Mouse (Mus musculus): ENCODE results near the gene Rbfox1.

Gene Rbfox1

DNA sequence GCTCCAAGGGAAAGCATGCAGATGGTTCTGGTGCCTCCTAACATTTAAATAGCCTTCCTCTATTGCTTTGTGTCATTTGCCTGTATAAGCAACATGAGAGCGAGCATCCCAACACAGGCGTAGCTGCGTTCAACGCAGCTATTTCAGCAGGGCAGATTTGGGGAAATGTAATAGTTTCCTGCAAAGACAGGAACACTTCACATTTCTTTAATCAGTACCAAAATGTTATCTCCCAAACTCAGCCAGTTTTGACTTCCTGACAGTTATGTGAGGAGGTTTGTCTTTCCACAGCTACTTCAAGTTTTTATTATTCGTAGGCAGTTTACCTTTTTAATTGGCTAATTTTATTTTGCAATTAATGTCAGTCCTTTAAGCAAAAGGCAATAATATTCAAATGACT is 1149.1 kb downstream of the Rbfox1 start:
- no peak for DNase-seq (ENCODE audit: low spot score in 2 of 2)

DNA sequence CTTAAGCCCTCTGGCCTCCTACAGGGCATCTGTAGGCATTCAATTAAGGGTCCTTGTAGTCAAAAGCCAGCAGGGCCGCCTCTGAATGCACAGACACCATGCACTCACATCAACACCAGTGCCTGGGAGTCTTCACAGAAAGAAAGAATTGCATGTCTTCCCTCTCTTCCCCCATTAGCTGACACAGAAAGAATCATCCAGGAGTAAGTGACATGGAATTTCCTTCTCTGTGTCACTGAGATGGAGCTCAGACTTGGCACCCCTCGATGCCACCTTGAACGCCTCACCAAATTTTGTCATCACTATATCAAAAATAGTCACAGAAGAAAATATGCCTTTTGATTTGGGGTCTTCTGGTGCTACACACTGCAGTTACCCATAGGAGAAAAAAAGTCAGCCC is 1151.4 kb downstream of the Rbfox1 start:
- DNase-seq (ENCODE audit: low spot score in 2 of 2) = no peak

DNA sequence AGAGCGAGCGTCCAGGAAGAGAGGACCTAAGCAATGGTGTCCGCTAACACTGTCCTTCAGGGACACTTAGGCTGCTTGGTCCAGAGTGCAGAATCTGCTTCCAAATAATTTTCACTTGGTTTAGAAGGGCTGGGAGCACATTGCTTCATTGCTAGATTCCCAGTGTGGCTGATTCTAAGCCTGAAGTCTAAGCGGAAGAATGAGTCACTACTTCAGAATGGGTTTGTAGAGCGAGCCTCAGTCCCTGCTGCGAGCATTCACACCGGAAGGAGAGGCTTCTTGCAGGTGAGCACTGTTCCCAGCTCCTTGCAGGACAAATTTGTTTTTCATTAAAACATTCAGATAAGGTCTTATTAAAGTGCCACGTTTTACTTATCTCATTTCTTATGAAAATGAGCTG is 1151.8 kb downstream of the Rbfox1 start:
- no peak for DNase-seq (ENCODE audit: low spot score in 2 of 2)

DNA sequence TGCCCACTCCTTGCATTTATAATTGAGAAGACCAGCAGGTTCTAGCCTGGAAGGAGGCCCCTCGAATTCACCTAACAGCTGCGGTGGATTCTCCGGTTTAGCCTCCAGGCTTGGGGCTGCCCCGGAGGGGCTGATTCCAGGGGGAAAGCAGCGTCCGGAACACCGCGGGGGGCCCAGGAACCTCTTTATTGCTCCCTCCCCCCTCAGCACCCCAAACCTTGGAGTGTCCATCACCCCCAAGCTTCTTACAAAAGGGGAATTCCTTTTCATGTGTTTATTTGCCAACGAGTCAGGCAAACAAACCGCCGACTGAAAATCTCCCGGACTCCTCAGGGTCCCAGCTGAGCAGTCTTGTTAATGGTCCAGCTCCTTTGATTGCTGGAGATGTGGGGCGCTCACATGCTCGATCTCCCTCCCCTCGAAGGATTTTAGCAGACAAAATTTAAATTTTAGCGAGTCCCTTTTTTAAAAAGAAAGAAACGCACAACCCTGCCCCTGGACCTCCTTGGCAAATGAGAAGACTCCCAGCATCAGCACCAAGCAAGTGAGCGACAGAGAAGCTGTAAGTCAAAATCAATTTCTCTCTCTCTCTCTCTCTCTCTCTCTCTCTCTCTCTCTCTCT is 1153.6 kb downstream of the Rbfox1 start:
- no peak for DNase-seq (ENCODE audit: low spot score in 2 of 2)

DNA sequence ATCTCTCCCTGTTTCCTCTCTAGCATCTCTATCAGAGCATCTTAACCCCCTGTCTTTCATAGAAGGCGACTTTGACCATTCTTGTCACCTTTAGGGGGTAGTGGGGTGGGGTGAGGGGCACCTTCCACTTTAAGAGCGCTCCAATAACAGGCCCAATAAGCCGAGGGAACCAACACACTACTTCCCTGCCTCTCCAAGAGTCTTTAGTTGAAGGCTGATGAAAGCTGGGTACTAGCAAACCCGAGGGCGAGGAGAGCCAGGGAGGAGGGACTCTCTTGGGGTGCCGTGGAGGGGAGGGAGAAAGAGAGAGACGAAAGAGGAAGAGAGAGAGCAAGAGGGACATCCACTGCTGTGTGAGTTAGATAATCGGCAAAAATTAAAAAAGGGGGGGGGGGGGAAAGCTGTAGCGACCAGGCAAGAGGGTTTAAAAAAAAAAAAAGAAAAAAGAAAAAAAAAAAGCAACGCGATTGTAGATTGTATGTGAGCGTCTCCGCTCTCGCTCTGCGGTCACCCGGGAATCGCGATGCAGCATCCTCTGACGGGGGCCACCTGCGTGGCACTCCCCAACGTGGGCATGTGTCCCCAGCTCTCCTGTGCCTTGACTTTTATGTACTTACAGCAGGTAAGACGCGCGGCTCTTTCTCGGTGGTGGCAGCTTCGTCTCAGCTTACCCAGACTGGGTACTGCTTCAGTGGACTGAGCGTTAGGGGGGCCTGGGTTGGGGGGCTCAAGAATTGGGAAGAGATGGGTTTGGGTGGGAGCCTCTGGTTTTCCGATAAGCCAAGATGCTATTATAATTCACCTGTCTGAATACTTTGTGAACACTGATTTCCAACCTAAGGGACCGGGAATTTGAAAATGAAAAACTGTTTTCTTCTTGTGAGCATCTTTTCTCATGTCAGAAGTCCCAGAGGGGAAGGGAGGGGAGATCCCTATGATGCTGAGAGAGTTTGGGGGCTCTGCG is 1154.5 kb downstream of the Rbfox1 start:
- no peak for DNase-seq (ENCODE audit: low spot score in 2 of 2)

DNA sequence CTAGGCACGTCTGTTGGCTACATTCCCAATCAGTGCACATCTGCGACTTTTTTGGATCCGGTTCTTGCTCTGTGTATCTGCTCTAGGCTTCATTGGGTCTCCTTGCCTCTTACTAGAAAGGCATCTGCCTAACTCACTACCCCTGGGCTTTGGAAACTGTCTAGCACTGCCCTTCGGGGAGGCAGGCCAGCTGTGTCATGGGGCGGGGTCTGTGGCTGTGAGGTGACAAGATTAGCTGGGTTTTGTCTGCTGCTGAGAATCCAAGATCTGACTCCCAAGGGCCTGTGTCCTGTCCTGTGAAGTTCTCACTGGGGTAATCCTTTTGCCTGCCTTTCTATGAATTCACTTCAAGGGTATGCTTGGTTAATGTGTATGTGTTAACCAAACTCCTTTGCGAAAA is 1155.5 kb downstream of the Rbfox1 start:
- no peak for DNase-seq (ENCODE audit: low spot score in 2 of 2)

DNA sequence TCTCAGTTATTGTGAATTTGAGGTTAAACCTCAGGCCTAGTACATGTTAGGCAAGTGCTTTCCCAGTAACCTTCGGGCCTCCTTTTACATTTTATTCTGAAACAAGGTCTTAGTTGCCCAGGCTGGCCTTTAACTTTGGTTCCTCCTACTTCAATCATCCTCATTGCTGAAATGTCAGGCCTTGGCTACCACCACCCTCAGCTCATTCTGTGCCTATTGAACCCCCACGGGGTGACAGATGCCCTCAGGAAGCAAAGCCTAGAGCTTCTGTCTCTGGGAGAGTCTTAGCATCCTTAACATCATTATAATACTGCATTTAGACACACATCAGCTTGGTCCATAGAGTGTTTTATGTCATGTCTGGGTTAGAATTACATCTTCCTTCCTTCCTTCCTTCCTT is 1162.3 kb downstream of the Rbfox1 start:
- DNase-seq (ENCODE audit: low spot score in 2 of 2) = no peak

DNA sequence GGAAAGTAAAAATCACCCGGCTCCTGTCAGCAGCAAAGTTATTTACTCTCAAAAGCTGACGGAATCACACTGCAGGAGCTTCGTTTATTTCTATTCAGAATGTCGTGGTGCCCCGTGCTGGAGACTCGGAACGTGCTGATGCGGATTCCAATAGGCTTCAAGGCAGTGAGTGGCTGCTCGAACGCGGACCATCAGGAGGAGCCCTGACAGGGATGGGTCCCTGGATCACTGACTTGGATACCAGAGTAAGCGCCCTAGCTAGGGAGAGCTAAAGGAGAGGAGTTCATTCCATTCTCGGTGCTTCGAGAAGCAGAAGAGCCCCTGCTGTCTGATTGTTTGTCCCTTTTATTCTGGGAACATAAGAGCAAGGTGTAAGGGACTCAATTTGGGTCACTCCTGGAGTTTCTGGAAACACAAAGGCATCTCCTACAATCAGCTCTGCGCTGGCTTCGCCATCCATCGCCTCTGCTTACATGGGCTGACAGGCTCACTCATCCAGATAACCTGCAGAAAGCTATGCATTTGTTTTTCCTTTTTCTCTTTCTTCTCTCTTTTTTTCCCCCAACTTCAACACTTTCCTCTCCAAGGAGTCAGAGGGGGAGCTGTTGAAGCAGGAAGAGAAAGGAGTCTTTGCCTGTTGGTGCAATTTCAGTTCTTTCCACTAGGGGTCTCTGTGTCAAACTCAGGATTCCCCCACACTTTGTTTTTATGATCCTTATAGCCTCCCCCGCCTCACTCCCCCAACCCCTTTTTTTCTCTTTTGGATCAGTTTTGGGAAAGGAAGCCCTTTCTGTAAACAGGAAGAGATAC is 1164.2 kb downstream of the Rbfox1 start:
- no peak for DNase-seq (ENCODE audit: low spot score in 2 of 2)

DNA sequence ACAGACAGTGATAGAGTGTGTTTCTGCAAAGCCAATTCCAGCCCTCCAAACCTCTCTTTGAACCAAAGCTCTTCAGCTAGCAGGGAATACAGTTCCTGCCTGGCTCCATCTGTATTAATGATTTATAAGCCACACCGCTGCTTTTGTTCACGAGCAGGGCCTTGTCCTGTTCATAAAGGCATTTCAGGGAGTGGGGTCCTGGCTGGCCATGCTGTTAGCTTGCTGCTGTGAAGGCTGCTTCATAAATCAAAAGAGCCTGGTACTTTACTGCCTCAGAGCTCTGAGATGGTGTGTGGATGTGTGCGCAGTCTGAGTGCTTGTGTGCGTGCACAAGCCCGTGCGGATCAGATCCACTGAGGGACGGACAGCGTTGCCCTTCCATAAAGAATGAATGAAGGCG is 1165.8 kb downstream of the Rbfox1 start:
- DNase-seq (ENCODE audit: low spot score in 2 of 2) = no peak

DNA sequence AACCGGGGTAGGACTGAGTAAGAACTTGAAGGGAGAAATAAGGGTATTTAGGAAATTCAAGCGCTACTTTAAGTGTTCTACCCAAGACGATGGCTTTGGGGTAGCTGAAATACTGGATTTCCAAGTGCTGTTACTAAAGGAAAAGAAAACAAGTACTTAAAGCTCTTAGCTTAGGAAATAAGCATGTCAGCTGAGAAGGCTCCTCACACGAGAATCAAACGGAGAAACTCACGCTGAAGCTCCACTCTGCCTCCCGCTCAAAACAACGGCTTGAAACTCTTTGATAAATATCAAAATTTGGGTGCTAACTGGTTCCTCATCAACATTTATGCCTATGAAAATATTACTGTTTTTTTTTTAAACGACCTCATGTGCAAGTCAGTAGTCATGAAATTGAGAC is 1166.8 kb downstream of the Rbfox1 start:
- no peak for DNase-seq (ENCODE audit: low spot score in 2 of 2)

DNA sequence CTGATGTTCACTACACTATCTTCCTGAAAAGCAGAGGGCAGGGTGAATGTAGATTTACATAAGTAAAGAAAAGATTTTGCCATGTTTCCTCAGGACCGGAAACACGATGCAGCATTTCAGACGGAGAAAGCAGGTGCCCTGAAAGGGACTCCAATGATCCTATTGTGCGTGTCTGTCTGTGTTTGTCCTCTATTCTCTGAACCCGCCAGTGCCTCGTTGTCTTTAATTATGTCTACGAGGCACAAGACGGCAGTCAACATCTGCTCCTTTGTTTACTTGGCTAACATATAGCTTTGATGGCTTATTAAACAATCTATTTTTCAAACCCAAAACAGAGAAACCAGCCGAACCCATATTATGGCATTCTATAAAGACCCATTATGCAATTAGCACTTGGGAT is 1167.3 kb downstream of the Rbfox1 start:
- DNase-seq (ENCODE audit: low spot score in 2 of 2) = no peak

DNA sequence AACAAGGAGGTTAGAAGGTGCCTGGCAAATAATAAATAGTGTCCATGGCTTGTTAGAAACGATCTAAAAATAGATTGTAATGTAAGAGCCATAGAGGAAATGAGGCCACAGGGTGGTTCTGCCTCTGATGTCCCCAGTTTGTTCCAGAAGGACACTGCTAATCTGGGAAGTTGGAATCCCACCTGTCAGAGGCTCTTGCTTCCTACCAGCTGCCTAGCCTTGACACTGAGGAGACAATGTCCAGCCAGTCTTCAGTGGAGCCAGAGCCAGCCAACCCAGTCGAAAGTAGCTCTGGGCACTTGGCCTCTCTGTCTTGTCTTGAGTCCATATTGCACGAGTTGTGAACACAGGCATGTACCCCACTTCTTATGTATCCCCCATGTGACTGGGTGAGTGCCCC is 1172.6 kb downstream of the Rbfox1 start:
- no peak for DNase-seq (ENCODE audit: low spot score in 2 of 2)

DNA sequence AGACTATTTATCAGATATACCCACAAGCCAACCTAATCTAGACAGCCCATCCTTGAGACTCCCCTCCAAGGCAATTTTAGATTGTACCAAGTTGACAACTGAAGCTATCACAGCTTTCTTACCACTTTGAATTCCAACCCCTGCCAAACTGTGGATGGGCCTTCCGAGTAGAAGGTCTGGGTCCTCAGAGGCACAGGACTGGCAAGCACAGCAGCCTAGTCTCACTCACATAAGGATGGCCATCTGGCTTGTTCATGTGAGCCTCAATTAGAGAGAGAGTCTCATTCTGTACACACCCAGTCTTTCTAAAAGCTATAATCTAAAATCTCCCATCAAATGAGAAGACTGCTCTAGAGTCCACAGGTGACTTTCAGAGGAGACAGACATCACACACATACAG is 1173.4 kb downstream of the Rbfox1 start:
- DNase-seq (ENCODE audit: low spot score in 2 of 2) = no peak

DNA sequence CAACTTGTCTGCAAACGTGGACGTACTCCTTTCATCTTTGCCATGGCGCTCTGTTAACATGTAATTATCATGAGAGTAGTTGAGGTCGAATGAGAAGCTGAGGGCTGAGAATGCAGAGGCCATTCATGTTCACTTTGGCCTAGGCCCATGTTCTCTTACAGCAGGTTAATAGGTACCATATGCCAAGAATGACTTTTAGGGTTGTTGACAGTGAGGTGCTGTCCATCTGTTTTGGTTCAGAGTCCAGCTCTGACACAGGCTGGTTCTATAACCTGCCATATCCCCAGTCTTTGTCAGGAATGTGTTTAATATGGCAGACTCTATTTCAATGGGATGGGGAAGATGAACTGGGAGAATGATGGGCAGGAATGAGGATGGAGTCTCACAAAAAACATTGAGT is 1174.4 kb downstream of the Rbfox1 start:
- DNase-seq (ENCODE audit: low spot score in 2 of 2) = no peak

DNA sequence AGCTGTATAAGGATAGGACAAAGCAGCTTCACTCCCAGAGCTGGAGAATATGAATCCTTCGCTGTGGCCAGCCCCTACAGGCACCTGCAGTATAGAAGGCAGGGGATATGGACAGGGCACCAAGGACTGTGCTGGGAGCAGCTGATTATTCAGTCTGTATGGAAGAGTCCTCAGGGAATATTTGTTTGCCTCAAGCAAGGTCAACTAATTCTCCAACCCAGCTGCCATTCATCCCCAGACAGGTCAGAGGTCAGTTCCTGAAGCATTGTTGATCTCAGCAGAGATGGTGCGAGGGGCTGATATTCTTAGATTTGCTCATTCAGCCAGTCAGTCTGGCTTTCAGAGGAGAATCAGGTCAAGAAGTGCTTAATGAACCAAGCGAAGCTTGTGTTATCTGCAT is 1175.7 kb downstream of the Rbfox1 start:
- no peak for DNase-seq (ENCODE audit: low spot score in 2 of 2)

DNA sequence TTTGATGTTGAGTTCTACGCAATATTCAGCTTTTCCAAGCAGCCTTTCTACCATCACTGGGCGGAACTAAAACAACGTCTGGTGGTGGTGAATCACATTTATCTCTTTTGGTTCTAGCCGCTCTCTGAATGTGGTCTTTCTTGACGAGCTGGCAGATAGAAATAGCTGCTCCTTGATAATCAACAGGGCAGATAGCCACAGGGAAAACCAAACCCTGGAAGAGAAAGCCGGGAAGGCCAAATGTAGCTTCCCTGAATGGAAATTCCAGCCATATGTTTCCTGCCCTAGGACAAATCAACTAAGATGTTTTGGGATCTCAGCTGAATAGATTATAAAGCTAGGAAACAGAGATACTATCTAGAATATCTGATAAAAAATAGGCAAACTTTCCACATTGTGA is 1177.4 kb downstream of the Rbfox1 start:
- no peak for DNase-seq (ENCODE audit: low spot score in 2 of 2)

DNA sequence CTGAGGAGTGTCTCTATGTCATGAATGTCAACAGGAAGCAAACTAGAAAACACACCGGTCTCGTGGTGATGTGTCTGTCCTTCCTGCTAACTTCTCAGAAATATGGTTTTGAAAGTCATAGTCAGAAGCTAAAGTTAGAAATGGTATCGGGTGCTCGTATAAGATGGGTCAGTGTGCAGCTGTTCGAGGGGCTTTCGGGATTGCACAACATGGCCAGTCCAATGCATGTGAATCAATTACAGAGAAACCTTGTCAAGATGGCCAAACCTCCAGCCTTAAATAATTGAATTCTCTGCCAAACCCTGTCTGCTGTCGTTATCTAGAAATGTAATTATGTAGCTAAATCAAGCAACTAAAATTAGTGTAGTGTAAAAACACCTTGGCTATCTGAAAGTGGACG is 1182.0 kb downstream of the Rbfox1 start:
- DNase-seq (ENCODE audit: low spot score in 2 of 2) = no peak

DNA sequence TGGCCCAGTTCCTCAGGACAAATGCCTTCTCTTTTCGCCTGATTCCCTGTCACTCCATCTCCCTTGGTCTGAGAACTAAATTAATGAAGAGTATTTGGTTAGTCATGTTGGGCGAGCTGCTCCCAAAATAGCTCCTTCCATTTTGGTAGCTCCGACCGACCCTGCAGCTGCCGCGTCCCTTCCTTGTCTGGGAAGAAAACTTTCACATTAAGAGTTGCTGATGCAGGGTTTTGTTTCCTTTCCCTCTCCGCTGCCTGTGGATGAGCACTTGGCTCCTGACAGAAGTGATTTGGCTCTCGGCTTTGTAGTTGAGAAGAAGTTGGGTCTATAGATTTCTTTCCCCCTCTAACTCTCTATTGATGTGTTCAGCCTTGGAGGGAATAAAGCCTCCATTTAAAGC is 1184.4 kb downstream of the Rbfox1 start:
- no peak for DNase-seq (ENCODE audit: low spot score in 2 of 2)

DNA sequence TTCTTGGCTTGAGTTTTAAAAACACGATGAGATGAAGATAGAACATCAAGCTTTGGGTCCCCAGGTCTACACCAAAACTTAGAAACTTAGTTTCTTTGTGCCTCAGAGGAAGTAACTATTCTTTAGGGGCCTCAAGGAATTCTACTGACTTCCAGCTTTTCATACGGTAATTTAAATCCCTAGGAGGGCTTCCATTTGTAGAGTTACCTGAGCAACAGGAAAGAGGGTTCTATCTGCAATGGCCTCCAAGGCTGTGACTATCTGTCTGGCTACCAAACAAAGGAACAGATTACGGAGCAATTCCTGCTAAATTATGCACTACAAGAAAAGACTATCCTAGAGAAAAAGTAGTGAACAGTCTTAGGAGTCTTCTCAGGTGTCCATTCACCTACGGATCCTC is 1189.6 kb downstream of the Rbfox1 start:
- no peak for DNase-seq (ENCODE audit: low spot score in 2 of 2)

DNA sequence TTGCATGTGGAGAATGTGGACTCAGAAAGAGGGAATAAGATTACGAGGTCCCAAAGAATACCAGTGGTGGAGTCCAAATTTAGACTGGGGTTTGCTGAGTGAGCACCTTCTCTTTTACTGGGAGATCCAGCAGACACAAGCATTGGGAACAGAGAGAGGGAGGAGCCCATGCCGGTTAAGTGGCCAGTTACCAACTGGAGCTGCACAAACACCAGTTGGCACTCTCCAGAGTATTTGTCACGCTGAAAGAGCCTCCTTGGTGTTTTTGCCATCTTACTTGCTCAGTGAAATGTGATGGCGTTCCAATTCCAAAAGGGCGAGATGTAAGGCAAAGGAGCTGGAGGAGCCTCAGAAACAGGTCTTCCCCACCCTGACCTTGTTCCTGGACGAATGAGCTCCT is 1190.6 kb downstream of the Rbfox1 start:
- no peak for DNase-seq (ENCODE audit: low spot score in 2 of 2)

DNA sequence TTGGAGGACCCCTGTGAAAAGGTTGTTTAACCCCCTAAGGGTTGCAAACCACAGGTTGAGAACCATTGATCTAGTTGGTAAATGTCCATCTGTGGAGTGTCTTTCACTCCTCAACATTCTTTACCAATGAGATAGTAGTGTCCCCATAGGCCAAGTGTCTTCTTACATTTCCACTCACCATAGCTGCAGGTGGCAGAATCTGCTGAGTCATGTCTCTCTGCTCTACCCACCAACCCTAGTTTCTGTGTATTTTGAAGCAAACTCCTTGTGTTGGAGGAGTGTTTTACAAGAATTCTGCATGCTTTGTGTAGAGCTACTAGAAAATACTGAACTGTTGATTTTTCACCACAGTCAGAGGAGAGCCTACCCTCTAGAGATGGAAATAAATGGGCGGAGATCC is 1191.2 kb downstream of the Rbfox1 start:
- no peak for DNase-seq (ENCODE audit: low spot score in 2 of 2)

DNA sequence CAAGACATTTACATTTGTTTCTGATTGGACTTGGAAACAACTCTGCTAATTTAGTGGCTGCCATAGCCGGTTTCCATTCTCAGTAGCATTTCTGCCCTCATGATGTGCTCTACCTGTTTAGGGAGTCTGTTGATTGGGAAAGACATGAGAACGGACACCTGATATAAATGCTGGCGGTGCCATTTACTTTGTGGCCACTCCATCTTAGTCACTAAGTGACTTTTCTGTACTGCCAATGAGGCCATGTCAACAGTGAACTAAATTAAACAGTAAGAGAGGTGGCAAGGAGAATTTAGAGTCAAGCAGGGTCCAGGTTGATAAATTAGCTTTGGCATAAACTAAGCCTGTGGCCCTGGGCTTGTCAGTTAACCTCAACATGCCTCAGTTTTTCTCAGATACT is 1191.6 kb downstream of the Rbfox1 start:
- no peak for DNase-seq (ENCODE audit: low spot score in 2 of 2)

All from frontal cortex, postnatal 25 days (tissue).